Mouse (Mus musculus): ENCODE measurements around the gene Wnt5a. TPM values are rescaled to one million over a fixed set of nuclear protein-coding genes. Genes with fewer than 3 reads are reported as not detected.

Gene Wnt5a
- total and polyA plus RNA-seq, 2 experiments from 2014 or later: 11.4 to 14.3 TPM

DNA sequence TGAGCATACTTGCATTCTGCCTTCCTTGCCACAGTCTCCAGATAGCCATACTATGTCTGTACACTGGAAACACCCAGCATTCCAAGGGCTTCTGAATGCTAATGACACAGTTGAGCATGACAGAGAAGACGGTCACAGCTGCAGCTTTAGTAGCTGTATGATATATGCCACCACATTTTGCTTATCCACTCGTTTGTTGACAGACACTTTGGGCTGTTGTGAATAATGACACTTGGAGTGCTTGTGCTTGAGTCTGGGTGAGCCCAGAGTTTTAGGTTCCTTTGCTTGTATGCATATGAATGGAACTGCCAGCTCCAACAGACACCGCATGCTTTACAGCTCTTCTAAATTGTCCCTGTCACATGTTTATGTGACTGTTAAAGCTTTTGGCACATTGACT, 29.5 kb upstream of the Wnt5a start:
- peak overlapping the region; percentile 45 for H3K27ac ChIP-seq (ENCODE audit: low read depth, low read length)
- TF ChIP-seq CTCF (IDR thresholded peaks at IDR 0.05; ENCODE audit: low read depth): no peak
- ATAC-seq: peak; percentile 94
- peaks cover 12% of the 10 kb centered on the region; the same call in 1 of the 2 replicates for H3K4me1 ChIP-seq (ENCODE audit: insufficient read depth)
- no peaks in the 10 kb centered on the region for H3K9me3 ChIP-seq (ENCODE audit: low read length)
- 11% methylated on average over 3 of the region's 3 CpGs for WGBS
- peak; percentile 72 for DNase-seq
- no peaks in the 10 kb centered on the region; the same call in 1 of the 2 replicates for H3K27me3 ChIP-seq (ENCODE audit: insufficient read depth, low read length)
- no peak overlapping the region for H3K4me3 ChIP-seq (ENCODE audit: low read depth, low read length)
- no peak overlapping the region for H3K4me2 ChIP-seq (ENCODE audit: low read depth)
- no peak overlapping the region for H3K9ac ChIP-seq
- H3K36me3 ChIP-seq (ENCODE audit: insufficient read depth): peaks cover 3% of the 10 kb centered on the region; the same call in 1 of the 2 replicates

DNA sequence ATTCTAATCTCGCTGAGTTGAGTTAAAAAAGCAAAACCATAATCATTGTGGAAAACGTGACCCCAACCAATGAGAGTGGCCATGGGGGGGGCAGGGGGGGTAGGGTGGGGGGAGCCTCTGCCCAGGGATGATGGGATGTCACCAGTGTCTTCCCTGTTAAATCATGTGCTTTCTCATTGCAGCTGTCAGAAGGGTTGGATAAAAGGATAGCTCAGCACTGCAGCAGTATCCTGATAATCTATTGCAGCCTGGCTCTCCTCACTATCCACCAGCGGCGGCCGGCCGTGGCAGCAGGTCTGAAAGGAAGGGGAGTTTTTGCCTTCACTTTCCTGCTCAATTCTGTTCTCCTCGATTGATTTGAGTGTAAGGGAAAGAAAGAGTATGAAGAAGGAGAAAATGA, 29.1 kb upstream of the Wnt5a start:
- peak; percentile 79 for ATAC-seq
- no peak for DNase-seq
- TF ChIP-seq CTCF (IDR thresholded peaks at IDR 0.05; ENCODE audit: low read depth): no peak
- Histone ChIP-seq H3K9me3 (ENCODE audit: low read length) (no peaks in the 10 kb centered on the region), H3K27ac (ENCODE audit: low read depth, low read length) (peak overlapping the region; percentile 45; the same call in 1 of the 2 replicates), H3K27me3 (ENCODE audit: insufficient read depth, low read length) (no peaks in the 10 kb centered on the region; the same call in 1 of the 2 replicates), H3K9ac (no peak overlapping the region), H3K36me3 (ENCODE audit: insufficient read depth) (peaks cover 3% of the 10 kb centered on the region; the same call in 1 of the 2 replicates), H3K4me3 (ENCODE audit: low read depth, low read length) (no peak overlapping the region), H3K4me1 (ENCODE audit: insufficient read depth) (peaks cover 12% of the 10 kb centered on the region; the same call in 1 of the 2 replicates), H3K4me2 (ENCODE audit: low read depth) (peak overlapping the region; percentile 0; the same call in 1 of the 2 replicates)
- WGBS: 15% methylated on average over 7 of the region's 7 CpGs

DNA sequence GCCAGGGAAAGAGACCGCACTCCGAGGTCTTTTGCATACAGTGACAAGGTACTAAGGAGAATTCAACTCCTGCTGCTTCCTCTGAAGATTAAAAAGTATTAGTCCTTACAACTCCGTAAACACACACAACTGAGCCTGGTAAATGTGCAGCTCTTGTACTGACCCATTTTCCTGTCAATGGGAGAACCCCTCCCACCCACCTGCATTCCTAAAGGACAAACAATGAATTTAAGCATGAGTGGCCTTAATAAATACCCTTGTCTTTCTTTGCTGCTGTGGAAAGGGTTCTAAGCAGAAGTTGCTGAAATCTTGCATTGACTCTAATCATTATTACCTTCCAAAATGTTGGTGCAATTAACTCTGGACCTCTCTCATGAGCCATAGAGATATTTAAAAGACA, 27.8 kb upstream of the Wnt5a start:
- no peak for ATAC-seq

DNA sequence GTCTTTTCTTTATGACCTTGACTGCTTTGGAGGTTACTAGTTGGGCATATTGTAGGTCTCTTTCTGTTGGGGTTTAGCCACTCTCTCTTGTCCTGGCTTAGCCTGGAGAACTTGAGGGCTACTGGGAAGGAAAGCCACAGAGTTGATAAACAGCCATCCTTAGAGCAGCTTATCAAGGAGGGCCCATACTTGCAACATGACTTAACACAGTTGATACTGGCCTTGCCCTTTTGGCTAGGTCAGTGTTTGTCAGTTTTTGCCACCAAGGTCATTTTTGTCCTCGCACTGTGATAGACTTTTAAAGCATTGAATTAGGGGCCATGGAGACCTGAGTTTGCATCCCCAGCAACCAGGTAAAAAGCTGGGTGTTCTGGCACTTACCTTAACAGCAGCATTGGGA, 23.7 kb upstream of the Wnt5a start:
- DNase-seq (no peak), ATAC-seq (no peak)
- Histone ChIP-seq H3K36me3 (ENCODE audit: insufficient read depth) (peaks cover 3% of the 10 kb centered on the region; the same call in 1 of the 2 replicates), H3K9ac (no peak overlapping the region), H3K27ac (ENCODE audit: low read depth, low read length) (no peak overlapping the region), H3K4me1 (ENCODE audit: insufficient read depth) (0 out of 2 replicates have a peak, but pooled peaks cover 2% of the 10 kb centered on the region), H3K4me2 (ENCODE audit: low read depth) (no peak overlapping the region), H3K9me3 (ENCODE audit: low read length) (no peaks in the 10 kb centered on the region), H3K27me3 (ENCODE audit: insufficient read depth, low read length) (no peaks in the 10 kb centered on the region), H3K4me3 (ENCODE audit: low read depth, low read length) (no peak overlapping the region)
- WGBS: 94% methylated on average over 1 of the region's 1 CpGs
- no peak for TF ChIP-seq CTCF (IDR thresholded peaks at IDR 0.05; ENCODE audit: low read depth)

More for the DNA sequence above, 27.8 kb upstream of the Wnt5a start:
- no peak overlapping the region for H3K4me3 ChIP-seq (ENCODE audit: low read depth, low read length)
- no peaks in the 10 kb centered on the region for H3K9me3 ChIP-seq (ENCODE audit: low read length)
- DNase-seq: no peak
- H3K36me3 ChIP-seq (ENCODE audit: insufficient read depth): peaks cover 3% of the 10 kb centered on the region; the same call in 1 of the 2 replicates
- peaks cover 12% of the 10 kb centered on the region; the same call in 1 of the 2 replicates for H3K4me1 ChIP-seq (ENCODE audit: insufficient read depth)
- H3K4me2 ChIP-seq (ENCODE audit: low read depth): no peak overlapping the region
- WGBS: 26% methylated on average over 3 of the region's 3 CpGs
- no peak overlapping the region for H3K9ac ChIP-seq
- no peak overlapping the region for H3K27ac ChIP-seq (ENCODE audit: low read depth, low read length)
- H3K27me3 ChIP-seq (ENCODE audit: insufficient read depth, low read length): no peaks in the 10 kb centered on the region
- TF ChIP-seq CTCF (IDR thresholded peaks at IDR 0.05; ENCODE audit: low read depth): no peak

DNA sequence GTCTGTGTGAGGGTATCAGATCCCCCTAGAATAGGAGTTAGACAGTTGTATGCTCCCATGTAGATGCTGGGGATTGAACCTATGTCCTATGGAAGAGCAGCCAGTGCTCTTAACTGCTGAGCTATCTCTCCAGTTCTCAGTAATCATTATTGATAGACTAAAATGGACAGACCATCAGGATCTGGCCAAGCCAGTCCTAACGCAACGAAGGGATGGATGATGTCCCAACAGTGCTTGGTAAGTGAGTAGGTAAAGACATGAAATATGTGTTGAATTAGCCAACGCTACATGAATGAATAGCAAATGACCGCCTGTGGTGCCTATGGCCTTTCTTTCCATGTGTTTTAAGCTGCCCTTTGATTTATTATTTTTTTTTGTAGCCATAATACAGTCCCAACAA, 10.7 kb upstream of the Wnt5a start:
- no peak overlapping the region for H3K4me3 ChIP-seq (ENCODE audit: low read depth, low read length)
- H3K4me1 ChIP-seq (ENCODE audit: insufficient read depth): no peaks in the 10 kb centered on the region
- no peak overlapping the region for H3K9ac ChIP-seq
- no peak overlapping the region for H3K27ac ChIP-seq (ENCODE audit: low read depth, low read length)
- no peak for TF ChIP-seq CTCF (IDR thresholded peaks at IDR 0.05; ENCODE audit: low read depth)
- H3K27me3 ChIP-seq (ENCODE audit: insufficient read depth, low read length): no peaks in the 10 kb centered on the region
- no peaks in the 10 kb centered on the region for H3K36me3 ChIP-seq (ENCODE audit: insufficient read depth)
- DNase-seq (no peak), ATAC-seq (no peak)
- 93% methylated on average over 4 of the region's 4 CpGs for WGBS
- no peak overlapping the region for H3K4me2 ChIP-seq (ENCODE audit: low read depth)
- no peaks in the 10 kb centered on the region for H3K9me3 ChIP-seq (ENCODE audit: low read length)

DNA sequence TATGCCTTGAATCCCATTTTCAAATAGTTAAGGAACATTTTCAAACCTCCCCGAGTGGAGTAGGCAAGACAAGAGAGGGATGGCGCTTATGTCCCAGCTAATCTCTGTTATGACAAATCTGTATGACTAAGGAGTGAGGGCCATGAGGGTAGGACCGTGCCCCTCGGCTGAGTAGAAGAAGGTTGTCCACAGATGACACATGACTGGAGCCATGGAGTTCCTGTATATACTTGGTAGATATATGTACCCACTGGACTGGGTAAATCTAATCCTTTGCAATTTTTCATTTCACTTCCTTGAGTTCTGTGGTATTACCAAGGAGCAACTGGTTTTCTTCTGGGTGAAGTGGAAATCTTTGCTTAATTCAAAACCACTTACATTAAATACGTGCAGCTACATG, 10.3 kb upstream of the Wnt5a start:
- ATAC-seq (no peak), DNase-seq (no peak)
- Histone ChIP-seq H3K9me3 (ENCODE audit: low read length) (no peaks in the 10 kb centered on the region), H3K27me3 (ENCODE audit: insufficient read depth, low read length) (no peaks in the 10 kb centered on the region), H3K36me3 (ENCODE audit: insufficient read depth) (no peaks in the 10 kb centered on the region), H3K4me2 (ENCODE audit: low read depth) (no peak overlapping the region), H3K4me1 (ENCODE audit: insufficient read depth) (no peaks in the 10 kb centered on the region), H3K4me3 (ENCODE audit: low read depth, low read length) (no peak overlapping the region), H3K27ac (ENCODE audit: low read depth, low read length) (no peak overlapping the region), H3K9ac (no peak overlapping the region)
- TF ChIP-seq CTCF (IDR thresholded peaks at IDR 0.05; ENCODE audit: low read depth): no peak
- WGBS: 95% methylated on average over 5 of the region's 5 CpGs

DNA sequence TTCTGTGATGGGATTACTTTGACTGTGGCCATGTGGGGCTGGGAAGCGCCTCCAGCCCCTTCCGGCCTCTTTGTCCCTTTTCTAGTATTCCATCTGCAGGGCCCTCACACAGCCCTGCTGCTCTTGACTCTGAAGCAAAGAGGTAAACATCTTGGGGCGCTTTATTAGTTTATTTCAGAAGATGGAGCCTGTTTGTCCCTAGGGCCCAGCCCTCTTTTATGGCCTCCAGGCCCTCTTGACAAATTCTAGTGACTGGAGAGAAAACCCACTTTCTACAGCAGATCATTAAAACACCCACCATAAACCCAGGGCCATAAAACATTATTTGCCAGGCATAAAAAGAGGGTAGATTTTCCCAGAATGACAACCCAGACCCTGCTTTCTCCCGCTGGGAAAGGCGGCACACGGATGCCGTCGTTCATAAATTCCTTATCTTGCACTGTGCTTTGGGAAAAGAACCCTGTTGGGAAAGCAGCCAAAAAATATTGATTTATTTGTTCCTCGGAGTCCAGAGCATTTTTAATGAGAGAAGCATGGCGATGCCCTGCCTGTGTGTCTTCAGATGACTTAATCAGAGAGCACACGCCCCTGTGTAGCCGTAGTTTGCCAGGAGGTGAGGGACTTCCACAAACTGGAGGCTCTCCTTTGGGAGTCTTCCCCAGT, 3.2 kb upstream of the Wnt5a start:
- TF ChIP-seq CTCF (IDR thresholded peaks at IDR 0.05; ENCODE audit: low read depth): no peak
- Histone ChIP-seq H3K9me3 (ENCODE audit: low read length) (no peaks in the 10 kb centered on the region), H3K27me3 (ENCODE audit: insufficient read depth, low read length) (peaks cover 4% of the 10 kb centered on the region), H3K4me1 (ENCODE audit: insufficient read depth) (peaks cover 4% of the 10 kb centered on the region; the same call in 1 of the 2 replicates), H3K9ac (no peak overlapping the region), H3K36me3 (ENCODE audit: insufficient read depth) (no peaks in the 10 kb centered on the region), H3K4me3 (ENCODE audit: low read depth, low read length) (no peak overlapping the region), H3K4me2 (ENCODE audit: low read depth) (no peak overlapping the region), H3K27ac (ENCODE audit: low read depth, low read length) (no peak overlapping the region)
- 75% methylated on average over 12 of the region's 12 CpGs for WGBS
- DNase-seq (no peak), ATAC-seq (no peak)
